7 mouse cellular contexts compared by ENCODE assay signal in the genomic region with DNA sequence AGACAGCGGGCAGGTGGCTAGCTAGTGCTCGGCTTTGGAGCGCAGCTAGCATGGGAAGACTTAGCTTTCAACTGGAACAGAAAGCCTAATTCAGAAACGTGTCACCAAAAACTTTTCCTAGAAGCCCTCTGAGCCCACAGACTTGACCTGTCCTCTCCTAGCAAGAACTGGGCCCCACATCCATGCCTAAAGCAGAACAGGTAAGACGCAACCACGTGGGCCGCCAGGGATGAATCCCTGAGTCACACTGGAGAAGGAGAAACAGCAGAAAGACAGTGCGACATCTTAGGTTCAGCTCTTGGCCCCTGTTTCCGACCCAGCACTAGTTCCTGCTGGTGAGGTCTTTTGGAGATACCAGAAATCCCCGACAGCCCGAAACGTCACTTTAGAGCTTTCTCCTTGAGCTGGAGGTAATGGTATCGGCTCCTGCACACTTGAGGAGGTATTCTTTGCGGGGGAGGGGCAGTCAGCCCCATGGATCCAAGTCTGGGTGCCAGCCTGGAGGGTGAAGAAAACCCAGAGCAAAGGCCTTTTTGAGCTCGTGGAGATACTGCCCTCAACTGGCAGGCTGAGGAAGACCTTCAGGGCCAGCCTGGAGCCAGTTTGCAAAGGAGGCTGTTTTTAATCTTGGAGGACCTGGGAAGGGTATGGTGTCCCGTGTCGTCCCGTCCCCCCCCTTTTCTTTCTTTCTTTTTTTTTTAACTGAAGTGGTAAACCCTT. TPM values are rescaled to one million over a fixed set of nuclear protein-coding genes. Genes with fewer than 3 reads are reported as not detected.
DNase-seq lines count a peak whose midpoint lies in the region; ATAC-seq and TF ChIP-seq lines count a peak whose summit lies in the region.

No protein-coding gene starts in this region.

- WGBS in hindbrain, embryonic 16.5 days, result 29% methylated on average over 18 of the region's 18 CpGs

- H3K9ac ChIP-seq in hindbrain, embryonic 16.5 days (ENCODE audit: low read depth, low read length), result peak overlapping the region; percentile 78

- peak overlapping the region; percentile 73 for H3K4me3 ChIP-seq in gastrocnemius, adult 2 months
- H3K4me3 ChIP-seq in hindbrain, embryonic 16.5 days (ENCODE audit: low read length), result peak overlapping the region; percentile 50

- no peaks in the 10 kb centered on the region for H3K36me3 ChIP-seq in hindbrain, embryonic 16.5 days (ENCODE audit: control insufficient read depth, insufficient read depth, low read length)

- H3K9me3 ChIP-seq in hindbrain, embryonic 16.5 days (ENCODE audit: control insufficient read depth, low read length), result no peaks in the 10 kb centered on the region; the same call in 1 of the 2 replicates

- peak overlapping the region; percentile 89 for H3K27ac ChIP-seq in gastrocnemius, adult 2 months
- H3K27ac ChIP-seq in hindbrain, embryonic 16.5 days (ENCODE audit: low read depth, low read length), result peak overlapping the region; percentile 70

- ATAC-seq in activated CD4-positive, CD25-positive, alpha-beta regulatory T cell, adult 4 months, result peak; percentile 54
- peak; percentile 74 for ATAC-seq in hindbrain, embryonic 16.5 days

- peak; percentile 79 to 84 for DNase-seq in cerebellum, postnatal 25 days
- DNase-seq in gastrocnemius, adult 2 months, result peak; percentile 79
- peak; percentile 59 to 60 for DNase-seq in left cerebral cortex, adult 18-20 months (ENCODE audit: low spot score in 2 of 2)
- DNase-seq in lung, postnatal 36 days, result peak; percentile 87
- peak; percentile 80 for DNase-seq in retina, embryonic 14.5 days (ENCODE audit: low spot score)

- peak overlapping the region; percentile 94 for H3K4me2 ChIP-seq in hindbrain, embryonic 16.5 days (ENCODE audit: low read length)

- no peaks in the 10 kb centered on the region for H3K27me3 ChIP-seq in hindbrain, embryonic 16.5 days (replicated peaks; ENCODE audit: control insufficient read depth, insufficient read depth, low read length)

- H3K4me1 ChIP-seq in hindbrain, embryonic 16.5 days (ENCODE audit: control insufficient read depth, insufficient read depth, low read depth, low read length), result peaks cover 9% of the 10 kb centered on the region

- TF ChIP-seq CTCF in gastrocnemius, adult 2 months (IDR thresholded peaks at IDR 0.05), result peak; percentile 84

- intact Hi-C loops in gastrocnemius, adult 2 months (cut with DNase I), result loop anchor here (1.0 to 10.0 kb wide), 3 partner anchors 51 to 278 kb away; partner anchors contain the start of genes Anxa8, Glud1 and Shld2

RNA-seq across cellular contexts. Expression of gene Fam25c, which starts 7.7 kb away (rescaled TPM):
- polyA plus RNA-seq in activated CD4-positive, CD25-positive, alpha-beta regulatory T cell, adult 4 months (2017; shearing (Covaris generic)), result not detected
- not detected for total RNA-seq in gastrocnemius, adult 2 months (2021)
- not detected in 2 replicates for polyA plus RNA-seq in hindbrain, embryonic 16.5 days (2015; fragmentation: Nextera tagmentation; extraction: Ambion mirVana)
- total RNA-seq in left cerebral cortex, adult 18-20 months (2021), result not detected

RNA-seq across cellular contexts. Expression of gene Sncg, which starts 11.7 kb away (rescaled TPM):
- polyA plus RNA-seq in activated CD4-positive, CD25-positive, alpha-beta regulatory T cell, adult 4 months (2017; shearing (Covaris generic)), result not detected
- total RNA-seq in gastrocnemius, adult 2 months (2021), result 1 to 10 TPM; 4.0 to 4.8 TPM
- polyA plus RNA-seq in hindbrain, embryonic 16.5 days (2015; fragmentation: Nextera tagmentation; extraction: Ambion mirVana), result 188 and 207 TPM in 2 replicates
- total RNA-seq in left cerebral cortex, adult 18-20 months (2021), result 1 to 10 TPM; 5.4 to 5.8 TPM

RNA-seq across cellular contexts. Expression of gene Mmrn2, which starts 12.4 kb away (rescaled TPM):
- polyA plus RNA-seq in activated CD4-positive, CD25-positive, alpha-beta regulatory T cell, adult 4 months (2017; shearing (Covaris generic)), result not detected
- total RNA-seq in gastrocnemius, adult 2 months (2021), result 10 to 100 TPM; 10.3 to 12.4 TPM
- 3.8 and 5.0 TPM in 2 replicates for polyA plus RNA-seq in hindbrain, embryonic 16.5 days (2015; fragmentation: Nextera tagmentation; extraction: Ambion mirVana)
- total RNA-seq in left cerebral cortex, adult 18-20 months (2021), result 1 to 10 TPM; 4.0 to 4.3 TPM

RNA-seq across cellular contexts. Expression of gene Glud1, which starts 52.4 kb away (rescaled TPM):
- 10 to 100 TPM; 37.3 to 50.1 TPM for polyA plus RNA-seq in activated CD4-positive, CD25-positive, alpha-beta regulatory T cell, adult 4 months (2017; shearing (Covaris generic))
- total RNA-seq in gastrocnemius, adult 2 months (2021), result 100 to 1,000 TPM; 112 to 139 TPM
- 112 and 115 TPM in 2 replicates for polyA plus RNA-seq in hindbrain, embryonic 16.5 days (2015; fragmentation: Nextera tagmentation; extraction: Ambion mirVana)
- 100 to 1,000 TPM; 270 to 302 TPM for total RNA-seq in left cerebral cortex, adult 18-20 months (2021)

RNA-seq across cellular contexts. Expression of gene Shld2, which starts 52.6 kb away (rescaled TPM):
- polyA plus RNA-seq in activated CD4-positive, CD25-positive, alpha-beta regulatory T cell, adult 4 months (2017; shearing (Covaris generic)), result 1 to 10 TPM; 8.3 to 9.2 TPM
- total RNA-seq in gastrocnemius, adult 2 months (2021), result 10 to 100 TPM; 10.7 to 11.8 TPM
- polyA plus RNA-seq in hindbrain, embryonic 16.5 days (2015; fragmentation: Nextera tagmentation; extraction: Ambion mirVana), result 5.4 and 5.8 TPM in 2 replicates
- 10 to 100 TPM in 1 of 2 experiments, 1 to 10 TPM in 1; 10.0 to 11.9 TPM for total RNA-seq in left cerebral cortex, adult 18-20 months (2021)

Comparison
In these comparisons a context has a peak if more than half of its experiments do, and no peak if none do; other contexts are left out.
1. Peak in every context shown above with its lines: DNase-seq, ATAC-seq, H3K4me3 ChIP-seq and H3K27ac ChIP-seq.